Mouse (Mus musculus) CH12.LX (cell line): Measurements from ENCODE around the gene Hunk. TPM values are rescaled to one million over a fixed set of nuclear protein-coding genes. Genes with fewer than 3 reads are reported as not detected.

Experiments used
- DNase-seq: peaks from one replicate; pipeline ENCODE4 v3.0.0-alpha.2; 2013; ENCODE audit errors: extremely low read depth
- H3K27ac ChIP-seq: 2 replicates; pipeline ENCODE4 v1.5.1; 2012; ENCODE audit warnings: low read depth, mild to moderate bottlenecking, control low read depth, moderate library complexity; ENCODE audit not compliant: insufficient read depth
- H3K27me3 ChIP-seq: replicated peaks from 2 replicates; pipeline ENCODE3; 2012; ENCODE audit warnings: inconsistent platforms
- H3K36me3 ChIP-seq, 2 experiments: replicated peaks in 1 of 2; 2 replicates each; pipeline versions ENCODE3 to v1.6.1; 2012; ENCODE audit warnings: inconsistent platforms in 1 of 2, low read length in 1 of 2, mild to moderate bottlenecking in 1 of 2, mixed read lengths in 1 of 2, moderate library complexity in 1 of 2; ENCODE audit not compliant: control insufficient read depth in 1 of 2, insufficient read depth in 1 of 2
- H3K4me1 ChIP-seq, 2 experiments: 2 replicates each; pipeline ENCODE4 v1.6.1; 2012; ENCODE audit warnings: inconsistent platforms in 1 of 2, moderate library complexity in 1 of 2; ENCODE audit not compliant: insufficient read depth in 2 of 2, control insufficient read depth in 1 of 2
- H3K4me2 ChIP-seq: 2 replicates; pipeline ENCODE4 v1.6.1; 2012; ENCODE audit warnings: low read depth, mild to moderate bottlenecking, control low read depth; ENCODE audit not compliant: poor library complexity, insufficient read depth, severe bottlenecking
- H3K4me3 ChIP-seq, 3 experiments: fragments of 150-350 bp in 1 of 3; sonication (generic) in 1 of 3; replicated peaks in 1 of 3; 2 replicates each; pipeline versions ENCODE3 to v1.5.1; 2011 to 2012; ENCODE audit warnings: low read depth in 2 of 3, low read length in 2 of 3, mild to moderate bottlenecking in 2 of 3, moderate library complexity in 2 of 3, control low read depth in 1 of 3, improper control_type of control experiment in 1 of 3, inconsistent platforms in 1 of 3, mixed read lengths in 1 of 3; ENCODE audit not compliant: poor library complexity in 1 of 3
- H3K79me2 ChIP-seq: replicated peaks from 2 replicates; pipeline ENCODE4 v1.6.1; 2012; ENCODE audit warnings: mild to moderate bottlenecking, moderate library complexity; ENCODE audit not compliant: control insufficient read depth, poor library complexity, insufficient read depth, severe bottlenecking; ENCODE audit errors: extremely low read depth
- H3K9ac ChIP-seq: 2 replicates; pipeline ENCODE4 v1.6.1; 2012; ENCODE audit warnings: low read depth, mild to moderate bottlenecking, control low read depth, moderate library complexity; ENCODE audit not compliant: insufficient read depth
- H3K9me3 ChIP-seq: replicated peaks from 2 replicates; pipeline ENCODE3; 2012; ENCODE audit warnings: low read length, inconsistent platforms, mixed read lengths
- BHLHE40 ChIP-seq: IDR thresholded peaks from 2 replicates; pipeline ENCODE4 v1.6.1; 2011; ENCODE audit warnings: mild to moderate bottlenecking, low read depth, low read length, improper control_type of control experiment
- CHD1 ChIP-seq: IDR thresholded peaks from 2 replicates; pipeline ENCODE4 v1.6.1; 2012; ENCODE audit warnings: low read depth, low read length, improper control_type of control experiment, inconsistent platforms
- CTCF ChIP-seq, 2 experiments: IDR thresholded peaks in 1 of 2; conservative IDR thresholded peaks in 1 of 2; 2 replicates each; pipeline ENCODE4 v1.5.1; 2011 to 2012; ENCODE audit warnings: low read depth in 2 of 2, low read length in 2 of 2, improper control_type of control experiment in 1 of 2, inconsistent platforms in 1 of 2, mild to moderate bottlenecking in 1 of 2, moderate library complexity in 1 of 2
- E2F4 ChIP-seq: IDR thresholded peaks from 2 replicates; pipeline ENCODE4 v1.6.1; 2011; ENCODE audit warnings: low read depth, low read length, improper control_type of control experiment; ENCODE audit not compliant: insufficient replicate concordance
- EP300 ChIP-seq: IDR thresholded peaks from 2 replicates; pipeline ENCODE4 v1.6.1; 2011; ENCODE audit warnings: low read length, improper control_type of control experiment
- GABPA ChIP-seq: IDR thresholded peaks from 2 replicates; pipeline ENCODE4 v1.6.1; 2012; ENCODE audit warnings: low read depth, low read length, improper control_type of control experiment, inconsistent platforms; ENCODE audit not compliant: insufficient replicate concordance
- HCFC1 ChIP-seq: IDR thresholded peaks from 2 replicates; pipeline ENCODE4 v1.6.1; 2012; ENCODE audit warnings: low read depth, mild to moderate bottlenecking, inconsistent platforms, low read length, improper control_type of control experiment
- JUN ChIP-seq: IDR thresholded peaks from 2 replicates; pipeline ENCODE4 v1.6.1; 2011; ENCODE audit warnings: low read depth, mild to moderate bottlenecking, low read length, improper control_type of control experiment, moderate library complexity; ENCODE audit not compliant: insufficient read depth
- MAZ ChIP-seq: IDR thresholded peaks from 2 replicates; pipeline ENCODE4 v1.6.1; 2012; ENCODE audit warnings: low read depth, mild to moderate bottlenecking, inconsistent platforms, low read length, improper control_type of control experiment, moderate library complexity
- MEF2A ChIP-seq: IDR thresholded peaks from 2 replicates; pipeline ENCODE4 v1.6.1; 2014; ENCODE audit warnings: low read depth, mild to moderate bottlenecking, inconsistent platforms, low read length, improper control_type of control experiment, borderline replicate concordance
- NELFE ChIP-seq: IDR thresholded peaks from 2 replicates; pipeline ENCODE4 v1.6.1; 2011; ENCODE audit warnings: low read depth, low read length, improper control_type of control experiment
- NRF1 ChIP-seq: IDR thresholded peaks from 2 replicates; pipeline ENCODE4 v1.6.1; 2014; ENCODE audit warnings: low read depth, mild to moderate bottlenecking, inconsistent platforms, low read length, improper control_type of control experiment, moderate library complexity
- PAX5 ChIP-seq: IDR thresholded peaks from 2 replicates; pipeline ENCODE4 v1.6.1; 2012; ENCODE audit warnings: low read length, inconsistent platforms, mixed read lengths
- POLR2A ChIP-seq: IDR thresholded peaks from 2 replicates; pipeline ENCODE4 v1.6.1; 2011; ENCODE audit warnings: low read depth, mild to moderate bottlenecking, improper control_type of control experiment, low read length
- RAD21 ChIP-seq: IDR thresholded peaks from 2 replicates; pipeline ENCODE4 v1.6.1; 2011; ENCODE audit warnings: low read depth, mild to moderate bottlenecking, low read length, improper control_type of control experiment, moderate library complexity
- RCOR1 ChIP-seq: conservative IDR thresholded peaks from 2 replicates; pipeline ENCODE4 v1.6.1; 2012; ENCODE audit warnings: low read depth, mild to moderate bottlenecking, inconsistent platforms, low read length, improper control_type of control experiment
- SMC3 ChIP-seq: IDR thresholded peaks from 2 replicates; pipeline ENCODE4 v1.6.1; 2011; ENCODE audit warnings: low read depth, low read length, improper control_type of control experiment
- TCF12 ChIP-seq: IDR thresholded peaks from 2 replicates; pipeline ENCODE4 v1.6.1; 2014; ENCODE audit warnings: low read depth, mild to moderate bottlenecking, inconsistent platforms, low read length, improper control_type of control experiment
- ZKSCAN1 ChIP-seq: IDR thresholded peaks from 2 replicates; pipeline ENCODE4 v1.6.1; 2012; ENCODE audit warnings: low read depth, inconsistent platforms, low read length, improper control_type of control experiment, borderline replicate concordance
- ZMIZ1 ChIP-seq: IDR thresholded peaks from 2 replicates; pipeline ENCODE4 v1.6.1; 2012; ENCODE audit warnings: low read depth, mild to moderate bottlenecking, inconsistent platforms, low read length, improper control_type of control experiment
- ZNF384 ChIP-seq: IDR thresholded peaks from 2 replicates; pipeline ENCODE4 v1.6.1; 2012; ENCODE audit warnings: low read depth, low read length, improper control_type of control experiment, inconsistent platforms
- dilution Hi-C: fragments of 300-500 bp; cut with MboI; formaldehyde crosslinking; loops from 2 replicates; pipeline ENCODE4 v1.14.3; 2020; ENCODE audit warnings: low sequenced_read_pairs; ENCODE audit not compliant: extremely low pct_unique_long_range_greater_than_20kb, extremely low pct_ligation_motif_present
- in situ Hi-C: fragments of 300-500 bp; cut with MboI; formaldehyde crosslinking; loops from 3 replicates; pipeline ENCODE4 v1.14.3; 2019; ENCODE audit warnings: low sequenced_read_pairs, low pct_ligation_motif_present, low pct_unique_long_range_greater_than_20kb, mixed read lengths
- polyA plus RNA-seq: library from polyadenylated mRNA; unstranded; fragments of >175 nt; gene quantifications from 2 replicates; pipeline ENCODE4 v1.2.1, GENCODE M21; 2012; ENCODE audit warnings: low read depth; ENCODE audit not compliant: insufficient read length
- total RNA-seq, 2 experiments: library from RNA; depleted of rRNA; stranded (reverse); fragments of 300-350 nt in 1 of 2; fragments of >200 nt in 1 of 2; gene quantifications; 2 replicates each; pipeline ENCODE4 v1.2.3; 2012 to 2014

Hunk gene
- total and polyA plus RNA-seq, 3 experiments, result not detected

- H3K79me2 ChIP-seq, result no peaks in the 10 kb centered on the region
- no peaks in the 10 kb centered on the region for H3K36me3 ChIP-seq
- TF ChIP-seq SMC3, result no peak
- TF ChIP-seq RAD21, result no peak
- TF ChIP-seq BHLHE40, result no peak
- TF ChIP-seq CHD1, result no peak
- TF ChIP-seq NELFE, result no peak
- no peak for TF ChIP-seq JUN
- no peak for TF ChIP-seq TCF12
- no peak for TF ChIP-seq RCOR1
- no peak for TF ChIP-seq MAZ
- TF ChIP-seq MEF2A, result no peak
- TF ChIP-seq ZNF384, result no peak
- TF ChIP-seq EP300, result no peak
- no peak for TF ChIP-seq ZMIZ1
- no peak for TF ChIP-seq PAX5
- TF ChIP-seq CTCF (conservative IDR thresholded peaks at IDR 0.05 in 1 of 2, IDR thresholded peaks at IDR 0.05 in 1 of 2; ENCODE audit: low read depth in 2 of 2, low read length in 2 of 2), result no peak
- TF ChIP-seq NRF1, result no peak
- no peak for TF ChIP-seq HCFC1
- TF ChIP-seq E2F4, result no peak
- no peak for TF ChIP-seq GABPA
- TF ChIP-seq POLR2A, result no peak
- no peaks in the 10 kb centered on the region for H3K4me1 ChIP-seq
- no peaks in the 10 kb centered on the region for H3K9me3 ChIP-seq
- dilution Hi-C loops (no loop called here), in situ Hi-C loops (no loop called here)
- no peak overlapping the region for H3K27ac ChIP-seq
- peak overlapping the region; percentile 68; the same call in 1 of the 2 replicates for H3K4me2 ChIP-seq
- peaks cover 39% of the 10 kb centered on the region for H3K27me3 ChIP-seq
- no peak overlapping the region for H3K4me3 ChIP-seq
- DNase-seq, result no peak
- no peak overlapping the region for H3K9ac ChIP-seq
These were observed 44.7 kb upstream of the Hunk start for GRCm38 (mm10) chr16:90341086-90341485.

- H3K79me2 ChIP-seq, result no peaks in the 10 kb centered on the region
- DNase-seq, result peak; percentile 74
- H3K9me3 ChIP-seq, result no peaks in the 10 kb centered on the region
- no peak overlapping the region for H3K27ac ChIP-seq
- H3K9ac ChIP-seq, result no peak overlapping the region
- in situ Hi-C loops (no loop called here), dilution Hi-C loops (no loop called here)
- peaks cover 30% of the 10 kb centered on the region for H3K27me3 ChIP-seq
- peaks cover 0 to 8% of the 10 kb centered on the region in 2 experiments; a peak in 1 of 4 replicates for H3K4me1 ChIP-seq
- no peak overlapping the region for H3K4me3 ChIP-seq
- no peaks in the 10 kb centered on the region for H3K36me3 ChIP-seq
- H3K4me2 ChIP-seq, result no peak overlapping the region; the same call in 1 of the 2 replicates
- TF ChIP-seq ZKSCAN1 (no peak), NRF1 (peak; percentile 23; the same call in 1 of the 2 replicates), RCOR1 (no peak), CTCF (conservative IDR thresholded peaks at IDR 0.05 in 1 of 2, IDR thresholded peaks at IDR 0.05 in 1 of 2; ENCODE audit: low read depth in 2 of 2, low read length in 2 of 2) (peak; percentile 27 to 46; a peak in 1 of 4 replicates)
These were observed 35.9 kb upstream of the Hunk start for GRCm38 (mm10) chr16:90349700-90350548.
